Mouse (Mus musculus): ENCODE results near the gene Anapc7.
"Not testable (repeated sequence)": the region's sequence is repeated elsewhere in the genome, so short reads cannot be mapped to it uniquely, and the experiment has no call there.

Anapc7 gene

GRCm38 (mm10) chr5:122440095-122440630 is 18.7 kb downstream of the Anapc7 start:
- in situ Hi-C loops (cut with MboI; ENCODE audit: low pct_unique_long_range_greater_than_20kb in 1 of 2, low sequenced_read_pairs in 2 of 2, unreplicated experiment in 1 of 2), result no loop called here

GRCm38 (mm10) chr5:122444492-122444891 is 23.0 kb downstream of the Anapc7 start:
- in situ Hi-C loops (cut with MboI; ENCODE audit: low pct_unique_long_range_greater_than_20kb in 1 of 2, low sequenced_read_pairs in 2 of 2, unreplicated experiment in 1 of 2), result no loop called here

GRCm38 (mm10) chr5:122445051-122445610 is 23.6 kb downstream of the Anapc7 start:
- in situ Hi-C loops (cut with MboI; ENCODE audit: low pct_unique_long_range_greater_than_20kb in 1 of 2, low sequenced_read_pairs in 2 of 2, unreplicated experiment in 1 of 2), result no loop called here

DNA sequence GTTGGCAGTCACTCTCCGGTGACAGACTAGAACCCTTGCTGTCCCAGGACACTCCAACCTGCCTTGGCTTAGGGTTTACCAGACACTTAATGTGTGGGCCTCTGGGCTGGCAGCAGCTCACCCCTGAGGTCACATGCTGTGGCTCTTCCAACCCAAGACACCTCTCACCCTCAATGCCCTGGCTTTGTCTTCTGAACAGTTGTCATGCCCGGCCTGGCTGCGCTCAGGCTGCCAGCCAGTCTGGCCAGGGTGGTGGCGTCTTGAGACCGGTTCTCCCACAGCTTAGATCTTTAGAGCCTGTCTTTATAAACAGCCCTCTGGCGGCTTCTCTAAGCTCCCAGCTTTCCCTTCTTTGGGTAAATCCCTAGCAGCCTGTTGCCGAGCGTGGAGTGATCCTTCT is 26.4 kb downstream of the Anapc7 start:
- in situ Hi-C loops (cut with MboI; ENCODE audit: low pct_unique_long_range_greater_than_20kb in 1 of 2, low sequenced_read_pairs in 2 of 2, unreplicated experiment in 1 of 2), result no loop called here

DNA sequence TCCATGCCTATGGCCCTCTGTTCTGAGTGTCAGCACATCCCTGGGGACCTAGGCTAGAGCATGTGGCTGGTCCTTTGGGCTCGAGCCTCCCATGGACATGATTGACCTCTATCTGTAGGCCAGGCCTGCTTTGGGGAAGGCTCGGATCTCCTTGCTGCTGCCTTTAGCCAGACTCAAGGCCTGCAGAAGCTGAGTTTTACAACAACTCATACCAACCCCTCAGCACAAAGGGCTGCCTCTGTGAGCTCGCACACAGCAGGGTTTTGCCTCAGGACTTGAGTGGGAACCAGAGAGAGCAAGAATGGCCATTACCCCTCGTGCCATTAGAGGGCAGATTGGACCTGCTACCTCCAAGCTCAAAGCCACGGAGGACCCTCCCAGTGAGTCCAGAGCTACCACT is 27.4 kb downstream of the Anapc7 start:
- in situ Hi-C loops (cut with MboI; ENCODE audit: low pct_unique_long_range_greater_than_20kb in 1 of 2, low sequenced_read_pairs in 2 of 2, unreplicated experiment in 1 of 2), result no loop called here

GRCm38 (mm10) chr5:122449946-122450345 is 28.5 kb downstream of the Anapc7 start:
- in situ Hi-C loops (cut with MboI; ENCODE audit: low pct_unique_long_range_greater_than_20kb in 1 of 2, low sequenced_read_pairs in 2 of 2, unreplicated experiment in 1 of 2), result no loop called here

DNA sequence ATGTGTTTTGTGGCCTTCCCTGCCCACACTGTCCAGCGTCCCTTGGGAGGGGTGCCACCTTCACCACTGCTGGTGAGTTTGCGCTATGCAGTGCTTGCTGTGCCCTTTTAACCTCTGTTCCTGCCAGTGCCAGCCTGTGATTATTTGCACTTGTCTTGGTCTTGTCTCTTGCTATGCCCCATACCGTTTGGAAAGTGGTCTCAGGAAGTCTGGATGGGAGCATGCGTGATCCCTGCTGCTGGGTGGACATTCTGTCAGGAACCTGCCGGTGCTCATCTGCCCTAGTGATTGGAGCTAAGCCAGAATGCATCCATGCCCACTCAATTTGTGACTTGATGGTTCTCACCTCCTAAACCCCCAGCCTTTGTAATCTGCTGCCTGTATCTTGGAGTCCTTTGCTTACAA is 29.4 kb downstream of the Anapc7 start:
- in situ Hi-C loops (cut with MboI; ENCODE audit: low pct_unique_long_range_greater_than_20kb in 1 of 2, low sequenced_read_pairs in 2 of 2, unreplicated experiment in 1 of 2), result no loop called here

DNA sequence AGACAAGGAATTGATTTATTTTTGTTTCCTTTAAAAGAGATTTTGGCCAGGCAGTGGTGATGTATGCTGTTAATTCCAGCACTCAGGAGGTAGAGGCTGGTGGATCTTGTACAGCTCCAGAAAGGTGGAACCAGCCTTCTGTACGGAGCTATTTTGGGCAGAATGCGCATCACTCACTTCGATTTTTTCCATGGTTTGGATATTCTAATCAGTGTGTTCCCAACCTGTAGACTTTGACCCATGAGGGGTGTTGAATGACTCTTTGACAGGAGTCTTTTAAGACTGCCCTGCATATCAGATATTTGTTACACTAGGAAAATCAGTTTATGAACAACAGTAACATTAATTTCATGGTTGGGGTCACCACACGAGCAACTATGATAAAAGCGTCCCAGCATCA is 29.8 kb downstream of the Anapc7 start:
- in situ Hi-C loops (cut with MboI; ENCODE audit: low pct_unique_long_range_greater_than_20kb in 1 of 2, low sequenced_read_pairs in 2 of 2, unreplicated experiment in 1 of 2), result no loop called here

- in situ Hi-C loops (cut with MboI; ENCODE audit: low pct_unique_long_range_greater_than_20kb in 1 of 2, low sequenced_read_pairs in 2 of 2, unreplicated experiment in 1 of 2), result no loop called here
These were observed 30.7 kb downstream of the Anapc7 start for GRCm38 (mm10) chr5:122452194-122452593.

- in situ Hi-C loops (cut with MboI; ENCODE audit: low pct_unique_long_range_greater_than_20kb in 1 of 2, low sequenced_read_pairs in 2 of 2, unreplicated experiment in 1 of 2), result no loop called here
These were observed 31.7 kb downstream of the Anapc7 start for GRCm38 (mm10) chr5:122453188-122453587.

DNA sequence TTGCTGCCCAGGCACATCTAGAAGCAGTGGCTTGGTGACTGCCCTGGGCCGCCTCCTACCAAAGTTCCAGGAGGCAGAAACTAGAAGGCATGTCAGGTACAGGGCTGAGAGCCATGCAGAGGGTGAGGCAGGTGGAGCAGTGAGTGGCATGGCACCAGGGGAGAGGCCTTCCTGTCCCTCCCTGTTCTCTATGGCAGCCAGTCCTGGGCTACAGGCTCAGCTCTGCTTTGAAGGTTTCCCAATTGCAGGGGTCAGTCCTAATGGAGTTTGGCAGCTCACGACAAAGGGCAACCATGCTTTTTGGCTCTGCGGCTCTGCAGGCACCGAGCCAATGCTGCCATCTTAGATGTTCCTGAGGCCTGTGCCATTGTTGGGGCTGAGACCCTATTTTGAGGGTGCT is 32.9 kb downstream of the Anapc7 start:
- in situ Hi-C loops (cut with MboI; ENCODE audit: low pct_unique_long_range_greater_than_20kb in 1 of 2, low sequenced_read_pairs in 2 of 2, unreplicated experiment in 1 of 2), result no loop called here

GRCm38 (mm10) chr5:122454883-122455282 is 33.4 kb downstream of the Anapc7 start:
- in situ Hi-C loops (cut with MboI; ENCODE audit: low pct_unique_long_range_greater_than_20kb in 1 of 2, low sequenced_read_pairs in 2 of 2, unreplicated experiment in 1 of 2), result no loop called here

- in situ Hi-C loops (cut with MboI; ENCODE audit: low pct_unique_long_range_greater_than_20kb in 1 of 2, low sequenced_read_pairs in 2 of 2, unreplicated experiment in 1 of 2), result no loop called here
These were observed 34.1 kb downstream of the Anapc7 start for GRCm38 (mm10) chr5:122455584-122455983.

- in situ Hi-C loops (cut with MboI; ENCODE audit: low pct_unique_long_range_greater_than_20kb in 1 of 2, low sequenced_read_pairs in 2 of 2, unreplicated experiment in 1 of 2), result not testable (repeated sequence)
These were observed 35.6 kb downstream of the Anapc7 start for GRCm38 (mm10) chr5:122457054-122457453.

GRCm38 (mm10) chr5:122458066-122458465 is 36.6 kb downstream of the Anapc7 start:
- in situ Hi-C loops (cut with MboI; ENCODE audit: low pct_unique_long_range_greater_than_20kb in 1 of 2, low sequenced_read_pairs in 2 of 2, unreplicated experiment in 1 of 2), result no loop called here

GRCm38 (mm10) chr5:122459335-122459734 is 37.8 kb downstream of the Anapc7 start:
- in situ Hi-C loops (cut with MboI; ENCODE audit: low pct_unique_long_range_greater_than_20kb in 1 of 2, low sequenced_read_pairs in 2 of 2, unreplicated experiment in 1 of 2), result no loop called here

- in situ Hi-C loops (cut with MboI; ENCODE audit: low pct_unique_long_range_greater_than_20kb in 1 of 2, low sequenced_read_pairs in 2 of 2, unreplicated experiment in 1 of 2), result no loop called here
These were observed 39.2 kb downstream of the Anapc7 start for GRCm38 (mm10) chr5:122460656-122461055.

DNA sequence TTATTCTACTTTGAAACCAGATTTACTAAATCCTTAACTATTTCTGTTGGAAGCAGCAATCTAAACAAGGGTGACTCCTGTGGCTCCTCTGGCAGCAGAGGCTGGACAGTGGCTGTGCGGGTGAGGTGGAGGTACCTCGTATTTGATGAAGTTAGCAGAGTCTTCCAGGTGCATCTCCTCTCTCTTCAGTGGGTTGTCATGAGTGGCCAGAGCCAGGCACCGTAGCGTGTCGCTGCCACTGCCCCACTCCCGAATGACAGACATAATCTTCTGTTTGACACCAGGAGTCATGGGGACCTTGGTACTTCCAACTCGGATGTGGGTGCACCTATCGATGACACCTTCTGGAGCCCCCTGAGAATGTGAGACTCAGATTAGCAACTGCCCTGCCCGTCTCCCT is 39.9 kb downstream of the Anapc7 start:
- in situ Hi-C loops (cut with MboI; ENCODE audit: low pct_unique_long_range_greater_than_20kb in 1 of 2, low sequenced_read_pairs in 2 of 2, unreplicated experiment in 1 of 2), result no loop called here

DNA sequence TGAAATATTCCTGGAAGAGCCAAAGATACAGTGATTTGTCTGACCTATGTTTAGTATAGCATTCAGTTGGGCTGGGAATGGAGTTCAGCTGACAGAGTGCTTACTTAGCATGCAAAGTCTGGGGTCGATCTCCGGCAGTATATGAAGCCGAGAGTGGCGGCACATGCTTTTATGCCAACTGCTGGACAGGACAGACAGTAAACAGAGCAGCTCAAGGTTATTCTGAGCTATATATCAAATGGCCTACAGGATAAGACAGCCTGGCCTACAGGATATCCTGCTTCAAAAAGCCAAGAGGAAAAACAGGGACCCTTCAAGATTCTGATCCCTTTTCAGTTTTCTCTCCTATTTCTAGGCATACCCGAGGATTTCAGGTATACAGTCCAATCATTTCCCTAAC is 50.2 kb downstream of the Anapc7 start:
- in situ Hi-C loops (cut with MboI; ENCODE audit: low pct_unique_long_range_greater_than_20kb in 1 of 2, low sequenced_read_pairs in 2 of 2, unreplicated experiment in 1 of 2), result no loop called here

DNA sequence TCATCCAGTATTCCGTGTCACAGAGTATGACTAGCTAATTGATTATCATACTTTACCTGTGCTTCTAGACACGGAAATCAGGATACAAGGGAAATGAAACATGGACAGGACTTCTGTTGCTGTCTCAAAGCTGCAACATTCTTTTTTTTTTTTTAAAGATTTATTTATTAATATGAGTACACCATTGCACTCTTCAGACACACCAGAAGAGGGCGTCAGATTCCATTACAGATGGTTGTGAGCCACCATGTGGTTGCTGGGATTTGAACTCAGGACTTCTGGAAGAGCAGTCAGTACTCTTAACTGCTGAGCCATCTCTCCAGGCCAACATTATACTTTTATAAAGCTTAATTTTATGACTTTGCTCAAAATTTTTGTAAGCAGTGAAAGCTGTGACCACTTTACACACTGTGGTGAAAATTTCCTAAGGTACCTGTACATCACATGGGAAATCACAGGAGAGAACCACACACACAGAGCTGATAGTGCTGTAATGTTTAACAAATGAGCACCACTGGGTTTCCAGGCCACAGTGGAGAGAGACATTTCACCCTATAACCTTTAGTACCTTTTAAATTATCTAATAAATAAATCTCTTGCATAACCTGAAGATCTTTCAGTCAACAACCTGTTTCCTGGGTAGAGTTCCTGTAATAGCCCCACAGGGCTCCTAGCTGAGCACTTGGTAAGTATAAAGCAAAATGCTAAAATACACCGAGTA is 53.3 kb downstream of the Anapc7 start:
- in situ Hi-C loops (cut with MboI; ENCODE audit: low pct_unique_long_range_greater_than_20kb in 1 of 2, low sequenced_read_pairs in 2 of 2, unreplicated experiment in 1 of 2), result no loop called here
